Comparison of ENCODE assay signal across 8 mouse cellular contexts in the genomic region with DNA sequence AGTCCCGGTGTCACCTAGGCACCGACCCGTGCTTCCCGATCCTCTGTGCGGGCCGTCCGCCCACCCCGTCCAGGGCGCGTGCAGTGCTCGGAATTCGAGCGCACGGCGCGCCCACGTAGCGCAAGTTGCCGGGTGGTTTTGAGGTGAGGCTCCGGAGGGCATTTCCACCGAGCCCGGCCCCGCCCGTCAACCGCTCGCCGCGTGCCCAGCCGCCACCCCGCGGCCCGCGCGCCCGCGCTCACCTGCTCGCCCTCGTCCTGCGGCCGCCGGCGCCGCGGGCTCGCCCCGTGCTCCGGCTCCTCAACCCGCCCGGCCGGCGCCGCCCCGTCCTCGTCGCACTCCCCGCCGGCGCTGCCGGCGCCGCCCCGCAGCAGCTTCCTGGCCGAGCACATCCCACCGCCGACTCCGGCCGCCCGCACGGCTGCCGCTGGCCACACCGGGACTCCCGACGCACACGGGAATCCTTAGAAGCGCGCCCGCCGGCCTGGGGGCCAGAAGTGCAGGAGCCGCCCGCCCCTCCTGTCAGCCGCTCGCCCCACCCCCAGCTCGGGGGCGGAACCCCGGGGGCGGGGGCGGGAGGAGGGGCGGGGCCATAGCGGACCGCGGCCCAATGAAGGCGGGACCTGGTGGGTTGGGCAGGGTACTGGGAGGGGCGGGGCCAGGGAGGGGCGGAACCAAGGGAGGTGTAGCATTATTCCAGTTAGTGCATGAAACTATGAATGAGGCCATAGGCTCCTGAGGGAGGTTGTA. TPM values are rescaled to one million over a fixed set of nuclear protein-coding genes. Genes with fewer than 3 reads are reported as not detected.
A peak's percentile ranks its signal among the peaks of the same experiment; 100 is the strongest.
DNase-seq lines count a peak whose midpoint lies in the region; ATAC-seq lines count a peak whose summit lies in the region.

A gene (minus strand): TSS at position 533 of the 750 bp plus-strand sequence.

- WGBS in intestine, embryonic 14.5 days = under 1% methylated on average over 78 of the region's 94 CpGs

- H3K4me1 ChIP-seq in intestine, embryonic 14.5 days (replicated peaks; ENCODE audit: control insufficient read depth, insufficient read depth, low read length) = 0 out of 2 replicates have a peak, but pooled peaks cover 6% of the 10 kb centered on the region

- no peaks in the 10 kb centered on the region for H3K27me3 ChIP-seq in intestine, embryonic 14.5 days (replicated peaks; ENCODE audit: control insufficient read depth, insufficient read depth, low read length)

- peak within 1 kb of the TSS; percentile 51; the same call in 1 of the 2 replicates for H3K27ac ChIP-seq in intestine, embryonic 14.5 days (ENCODE audit: low read depth)

- peak within 1 kb of the TSS; percentile 75 for H3K4me2 ChIP-seq in intestine, embryonic 14.5 days (ENCODE audit: low read length)

- peak; percentile 94 for ATAC-seq in intestine, embryonic 14.5 days (replicated peaks; ENCODE audit: low FRiP score, low TSS enrichment, low read depth)

- intact Hi-C loops in gastrocnemius, postnatal 14 days (cut with DNase I; ENCODE audit: low total_unique reads) = no loop called here
- intact Hi-C loops in left cerebral cortex, postnatal 25 days (cut with DNase I) = loop anchor here (5.0 kb wide), 1 partner anchor 44 kb away; no protein-coding TSS in a partner anchor

- DNase-seq in adrenal gland, adult 18-20 months (ENCODE audit: low spot score in 2 of 2) = peak; percentile 88 to 92
- peak; percentile 69 for DNase-seq in embryo, embryonic 10 days (ENCODE audit: low spot score)
- DNase-seq in gastrocnemius, postnatal 14 days = peak; percentile 79
- DNase-seq in intestine, embryonic 14.5 days (ENCODE audit: low spot score) = peak; percentile 91
- DNase-seq in left cerebral cortex, postnatal 25 days (ENCODE audit: low spot score in 2 of 2) = peak; percentile 63 to 77
- peak; percentile 79 for DNase-seq in mesoderm, embryonic 11.5 days (ENCODE audit: low read depth, low spot score)
- peak; percentile 81 for DNase-seq in right cerebral cortex, postnatal 25 days
- peak; percentile 84 to 86 for DNase-seq in urinary bladder, postnatal 36 days (ENCODE audit: low spot score in 2 of 2)

- H3K4me3 ChIP-seq in intestine, embryonic 14.5 days (ENCODE audit: low read depth, low read length) = peak within 1 kb of the TSS; percentile 76

- no peaks in the 10 kb centered on the region for H3K36me3 ChIP-seq in intestine, embryonic 14.5 days (ENCODE audit: control insufficient read depth, insufficient read depth, low read length)

- H3K9ac ChIP-seq in intestine, embryonic 14.5 days (ENCODE audit: low read length) = peak within 1 kb of the TSS; percentile 63

- H3K9me3 ChIP-seq in intestine, embryonic 14.5 days (ENCODE audit: control insufficient read depth, low read length) = no peaks in the 10 kb centered on the region

RNA-seq across cellular contexts. Expression of the gene that starts here (rescaled TPM):
- 1 to 10 TPM; 4.4 to 9.6 TPM for total RNA-seq in adrenal gland, adult 18-20 months (2021)
- total RNA-seq in gastrocnemius, postnatal 14 days (2021) = 1 to 10 TPM; 3.9 to 4.1 TPM
- polyA plus RNA-seq in intestine, embryonic 14.5 days (2014; fragmentation: Nextera tagmentation; extraction: Ambion mirVana) = 8.7 and 10.5 TPM in 2 replicates
- total RNA-seq in left cerebral cortex, postnatal 25 days (2021) = 1 to 10 TPM; 3.3 to 4.0 TPM

Comparison
In these comparisons a context has a peak if more than half of its experiments do, and no peak if none do; other contexts are left out.
1. Peak in every context shown above with its lines: DNase-seq, ATAC-seq, H3K4me3 ChIP-seq and H3K27ac ChIP-seq.